Mouse (Mus musculus) E14TG2a.4 (cell line): Measurements from ENCODE around the gene Filip1l.

ENCODE experiments used
- H3K27me3 ChIP-seq: 2 replicates; pipeline ENCODE4 v1.6.1; 2014; ENCODE audit warnings: low read length, control low read depth; ENCODE audit not compliant: insufficient read depth
- H3K36me3 ChIP-seq: 2 replicates; pipeline ENCODE4 v1.6.1; 2014; ENCODE audit warnings: low read length, control low read depth; ENCODE audit not compliant: insufficient read depth
- H3K4me1 ChIP-seq: replicated peaks from 2 replicates; pipeline ENCODE4 v1.6.1; 2014; ENCODE audit warnings: low read depth, low read length, control low read depth
- H3K4me3 ChIP-seq: replicated peaks from 2 replicates; pipeline ENCODE4 v1.5.1; 2014; ENCODE audit warnings: mild to moderate bottlenecking, low read length
- H3K9me3 ChIP-seq: 2 replicates; pipeline ENCODE4 v1.6.1; 2014; ENCODE audit warnings: low read length, control low read depth
- CTCF ChIP-seq: conservative IDR thresholded peaks from 2 replicates; pipeline ENCODE4 v1.5.1; 2014; ENCODE audit warnings: low read length
- NANOG ChIP-seq: IDR thresholded peaks from 2 replicates; pipeline ENCODE4 v1.6.1; 2014; ENCODE audit warnings: borderline replicate concordance, low read length, mixed read lengths
- POU5F1 ChIP-seq: IDR thresholded peaks from 2 replicates; pipeline ENCODE4 v1.6.1; 2014; ENCODE audit warnings: low read length, borderline replicate concordance

The Filip1l gene

GRCm38 (mm10) chr16:57573831-57574230 lies 220.9 kb downstream of the Filip1l start:
- TF ChIP-seq CTCF (no peak), NANOG (no peak)

GRCm38 (mm10) chr16:57575764-57576388 lies 223.0 kb downstream of the Filip1l start:
- no peak overlapping the region for H3K4me3 ChIP-seq
- 0 out of 2 replicates have a peak, but pooled peaks cover 3% of the 10 kb centered on the region for H3K36me3 ChIP-seq
- H3K4me1 ChIP-seq: peaks cover 77% of the 10 kb centered on the region
- no peak for TF ChIP-seq NANOG
- no peak for TF ChIP-seq CTCF
- no peak for TF ChIP-seq POU5F1
- H3K9me3 ChIP-seq: no peaks in the 10 kb centered on the region
- no peaks in the 10 kb centered on the region for H3K27me3 ChIP-seq

More at GRCm38 (mm10) chr16:57573831-57574230, 220.9 kb downstream of the Filip1l start:
- peaks cover 62% of the 10 kb centered on the region for H3K4me1 ChIP-seq
- no peaks in the 10 kb centered on the region for H3K9me3 ChIP-seq
- no peak overlapping the region for H3K4me3 ChIP-seq
- H3K27me3 ChIP-seq: no peaks in the 10 kb centered on the region
- 0 out of 2 replicates have a peak, but pooled peaks cover 4% of the 10 kb centered on the region for H3K36me3 ChIP-seq

- no peaks in the 10 kb centered on the region for H3K36me3 ChIP-seq
- TF ChIP-seq POU5F1 (no peak), NANOG (no peak), CTCF (no peak)
- H3K4me3 ChIP-seq: no peak overlapping the region
- H3K4me1 ChIP-seq: peaks cover 75% of the 10 kb centered on the region
- H3K27me3 ChIP-seq: no peaks in the 10 kb centered on the region
- H3K9me3 ChIP-seq: no peaks in the 10 kb centered on the region
These were observed 224.6 kb downstream of the Filip1l start for GRCm38 (mm10) chr16:57577519-57577918.

- no peaks in the 10 kb centered on the region for H3K27me3 ChIP-seq
- H3K4me3 ChIP-seq: no peak overlapping the region
- TF ChIP-seq CTCF (no peak), NANOG (no peak), POU5F1 (no peak)
- no peaks in the 10 kb centered on the region for H3K9me3 ChIP-seq
- peaks cover 76% of the 10 kb centered on the region for H3K4me1 ChIP-seq
- no peaks in the 10 kb centered on the region for H3K36me3 ChIP-seq
These were observed 227.1 kb downstream of the Filip1l start for GRCm38 (mm10) chr16:57580041-57580440.

GRCm38 (mm10) chr16:57582008-57582407 lies 229.1 kb downstream of the Filip1l start:
- Histone ChIP-seq H3K4me3 (no peak overlapping the region), H3K36me3 (no peaks in the 10 kb centered on the region), H3K9me3 (no peaks in the 10 kb centered on the region), H3K4me1 (peaks cover 66% of the 10 kb centered on the region), H3K27me3 (no peaks in the 10 kb centered on the region)
- no peak for TF ChIP-seq POU5F1
- TF ChIP-seq CTCF: no peak
- no peak for TF ChIP-seq NANOG

- Histone ChIP-seq H3K4me1 (peaks cover 41% of the 10 kb centered on the region), H3K27me3 (no peaks in the 10 kb centered on the region), H3K9me3 (no peaks in the 10 kb centered on the region), H3K4me3 (no peak overlapping the region), H3K36me3 (no peaks in the 10 kb centered on the region)
- TF ChIP-seq NANOG: no peak
- no peak for TF ChIP-seq CTCF
- TF ChIP-seq POU5F1: no peak
These were observed 232.3 kb downstream of the Filip1l start for GRCm38 (mm10) chr16:57585201-57585600.

- peak overlapping the region; percentile 59 for H3K4me3 ChIP-seq
- no peaks in the 10 kb centered on the region for H3K9me3 ChIP-seq
- no peaks in the 10 kb centered on the region for H3K36me3 ChIP-seq
- TF ChIP-seq POU5F1 (no peak), CTCF (peak; percentile 75), NANOG (no peak)
- H3K4me1 ChIP-seq: 0 out of 2 replicates have a peak, but pooled peaks cover 5% of the 10 kb centered on the region
- no peaks in the 10 kb centered on the region for H3K27me3 ChIP-seq
These were observed 240.7 kb downstream of the Filip1l start for GRCm38 (mm10) chr16:57593422-57594157.

GRCm38 (mm10) chr16:57597295-57597957 lies 244.5 kb downstream of the Filip1l start:
- Histone ChIP-seq H3K9me3 (no peaks in the 10 kb centered on the region), H3K27me3 (no peaks in the 10 kb centered on the region), H3K4me1 (peaks cover 15% of the 10 kb centered on the region), H3K4me3 (no peak overlapping the region), H3K36me3 (no peaks in the 10 kb centered on the region)
- TF ChIP-seq POU5F1: no peak
- TF ChIP-seq CTCF: no peak
- no peak for TF ChIP-seq NANOG
